Mouse (Mus musculus): ENCODE measurements around the gene Pde4a. TPM values are rescaled to one million over a fixed set of nuclear protein-coding genes. Genes with fewer than 3 reads are reported as not detected.

The Pde4a gene
- polyA plus RNA-seq, 1 experiment, result 9.5 TPM

- TF ChIP-seq POLR2A (IDR thresholded peaks at IDR 0.05; ENCODE audit: insufficient read depth, low read length), result no peak
- TF ChIP-seq EP300 (IDR thresholded peaks at IDR 0.05; ENCODE audit: insufficient read depth, low read depth, low read length), result no peak
- no peak for TF ChIP-seq CTCF (IDR thresholded peaks at IDR 0.05; ENCODE audit: low read depth, low read length)
- Histone ChIP-seq H3K36me3 (ENCODE audit: control insufficient read depth, insufficient read depth, low read length, poor library complexity, severe bottlenecking) (peaks cover 34% of the 10 kb centered on the region), H3K9me3 (replicated peaks; ENCODE audit: control insufficient read depth, insufficient read depth, low read length, poor library complexity, severe bottlenecking) (no peaks in the 10 kb centered on the region), H3K4me1 (ENCODE audit: control insufficient read depth, insufficient read depth, low read length) (peaks cover 1% of the 10 kb centered on the region), H3K27ac (ENCODE audit: insufficient read depth, low read length) (no peak overlapping the region), H3K27me3 (ENCODE audit: control insufficient read depth, insufficient read depth, low read length, poor library complexity, severe bottlenecking) (no peaks in the 10 kb centered on the region), H3K9ac (ENCODE audit: low read depth, poor library complexity, severe bottlenecking) (no peak overlapping the region), H3K4me3 (ENCODE audit: low read depth, low read length) (no peak overlapping the region)
Observed at GRCm38 (mm10) chr9:21144361-21144760, 21.2 kb upstream of the Pde4a start.

- Histone ChIP-seq H3K27me3 (ENCODE audit: control insufficient read depth, insufficient read depth, low read length, poor library complexity, severe bottlenecking) (no peaks in the 10 kb centered on the region), H3K4me3 (ENCODE audit: low read depth, low read length) (no peak overlapping the region), H3K36me3 (ENCODE audit: control insufficient read depth, insufficient read depth, low read length, poor library complexity, severe bottlenecking) (peaks cover 25% of the 10 kb centered on the region), H3K4me1 (ENCODE audit: control insufficient read depth, insufficient read depth, low read length) (peaks cover 1% of the 10 kb centered on the region), H3K9ac (ENCODE audit: low read depth, poor library complexity, severe bottlenecking) (no peak overlapping the region), H3K9me3 (replicated peaks; ENCODE audit: control insufficient read depth, insufficient read depth, low read length, poor library complexity, severe bottlenecking) (no peaks in the 10 kb centered on the region), H3K27ac (ENCODE audit: insufficient read depth, low read length) (no peak overlapping the region)
- TF ChIP-seq EP300 (IDR thresholded peaks at IDR 0.05; ENCODE audit: insufficient read depth, low read depth, low read length), result no peak
- no peak for TF ChIP-seq CTCF (IDR thresholded peaks at IDR 0.05; ENCODE audit: low read depth, low read length)
- TF ChIP-seq POLR2A (IDR thresholded peaks at IDR 0.05; ENCODE audit: insufficient read depth, low read length), result no peak
Observed at GRCm38 (mm10) chr9:21145431-21145830, 20.1 kb upstream of the Pde4a start.

- TF ChIP-seq EP300 (IDR thresholded peaks at IDR 0.05; ENCODE audit: insufficient read depth, low read depth, low read length), result no peak
- TF ChIP-seq POLR2A (IDR thresholded peaks at IDR 0.05; ENCODE audit: insufficient read depth, low read length), result no peak
- TF ChIP-seq CTCF (IDR thresholded peaks at IDR 0.05; ENCODE audit: low read depth, low read length), result no peak
- H3K27ac ChIP-seq (ENCODE audit: insufficient read depth, low read length), result no peak overlapping the region
- peak overlapping the region; percentile 27 for H3K4me3 ChIP-seq (ENCODE audit: low read depth, low read length)
- H3K4me1 ChIP-seq (ENCODE audit: control insufficient read depth, insufficient read depth, low read length), result peaks cover 1% of the 10 kb centered on the region
- no peaks in the 10 kb centered on the region for H3K9me3 ChIP-seq (replicated peaks; ENCODE audit: control insufficient read depth, insufficient read depth, low read length, poor library complexity, severe bottlenecking)
- H3K27me3 ChIP-seq (ENCODE audit: control insufficient read depth, insufficient read depth, low read length, poor library complexity, severe bottlenecking), result no peaks in the 10 kb centered on the region
- H3K9ac ChIP-seq (ENCODE audit: low read depth, poor library complexity, severe bottlenecking), result no peak overlapping the region
- H3K36me3 ChIP-seq (ENCODE audit: control insufficient read depth, insufficient read depth, low read length, poor library complexity, severe bottlenecking), result peaks cover 13% of the 10 kb centered on the region
Observed at GRCm38 (mm10) chr9:21146722-21147121, 18.8 kb upstream of the Pde4a start.

- no peaks in the 10 kb centered on the region for H3K9me3 ChIP-seq (replicated peaks; ENCODE audit: control insufficient read depth, insufficient read depth, low read length, poor library complexity, severe bottlenecking)
- TF ChIP-seq EP300 (IDR thresholded peaks at IDR 0.05; ENCODE audit: insufficient read depth, low read depth, low read length) (no peak), CTCF (IDR thresholded peaks at IDR 0.05; ENCODE audit: low read depth, low read length) (no peak), POLR2A (IDR thresholded peaks at IDR 0.05; ENCODE audit: insufficient read depth, low read length) (no peak)
- peaks cover 10% of the 10 kb centered on the region for H3K36me3 ChIP-seq (ENCODE audit: control insufficient read depth, insufficient read depth, low read length, poor library complexity, severe bottlenecking)
- peak overlapping the region; percentile 88 for H3K9ac ChIP-seq (ENCODE audit: low read depth, poor library complexity, severe bottlenecking)
- peak overlapping the region; percentile 98 for H3K4me3 ChIP-seq (ENCODE audit: low read depth, low read length)
- H3K27me3 ChIP-seq (ENCODE audit: control insufficient read depth, insufficient read depth, low read length, poor library complexity, severe bottlenecking), result no peaks in the 10 kb centered on the region
- no peak overlapping the region for H3K27ac ChIP-seq (ENCODE audit: insufficient read depth, low read length)
- H3K4me1 ChIP-seq (ENCODE audit: control insufficient read depth, insufficient read depth, low read length), result peaks cover 1% of the 10 kb centered on the region
Observed at GRCm38 (mm10) chr9:21148427-21148826, 17.1 kb upstream of the Pde4a start.

GRCm38 (mm10) chr9:21149077-21149653 lies 16.3 kb upstream of the Pde4a start:
- peak overlapping the region; percentile 88 for H3K9ac ChIP-seq (ENCODE audit: low read depth, poor library complexity, severe bottlenecking)
- no peaks in the 10 kb centered on the region for H3K27me3 ChIP-seq (ENCODE audit: control insufficient read depth, insufficient read depth, low read length, poor library complexity, severe bottlenecking)
- no peaks in the 10 kb centered on the region for H3K9me3 ChIP-seq (replicated peaks; ENCODE audit: control insufficient read depth, insufficient read depth, low read length, poor library complexity, severe bottlenecking)
- H3K27ac ChIP-seq (ENCODE audit: insufficient read depth, low read length), result no peak overlapping the region
- H3K4me3 ChIP-seq (ENCODE audit: low read depth, low read length), result peak overlapping the region; percentile 98
- TF ChIP-seq CTCF (IDR thresholded peaks at IDR 0.05; ENCODE audit: low read depth, low read length) (no peak), EP300 (IDR thresholded peaks at IDR 0.05; ENCODE audit: insufficient read depth, low read depth, low read length) (no peak), POLR2A (IDR thresholded peaks at IDR 0.05; ENCODE audit: insufficient read depth, low read length) (no peak)
- peaks cover 9% of the 10 kb centered on the region for H3K36me3 ChIP-seq (ENCODE audit: control insufficient read depth, insufficient read depth, low read length, poor library complexity, severe bottlenecking)
- peaks cover 1% of the 10 kb centered on the region for H3K4me1 ChIP-seq (ENCODE audit: control insufficient read depth, insufficient read depth, low read length)

GRCm38 (mm10) chr9:21149654-21150419 lies 15.7 kb upstream of the Pde4a start, which contains the start of gene Cdc37:
Gene Cdc37 (minus strand): TSS chr9:21149982.
- peak within 1 kb of the TSS; percentile 98 for H3K4me3 ChIP-seq (ENCODE audit: low read depth, low read length)
- TF ChIP-seq EP300 (IDR thresholded peaks at IDR 0.05; ENCODE audit: insufficient read depth, low read depth, low read length), result 0 out of 2 replicates have a peak, but pooled peaks have one; percentile 28
- TF ChIP-seq CTCF (IDR thresholded peaks at IDR 0.05; ENCODE audit: low read depth, low read length), result no peak
- no peaks in the 10 kb centered on the region for H3K27me3 ChIP-seq (ENCODE audit: control insufficient read depth, insufficient read depth, low read length, poor library complexity, severe bottlenecking)
- H3K9me3 ChIP-seq (replicated peaks; ENCODE audit: control insufficient read depth, insufficient read depth, low read length, poor library complexity, severe bottlenecking), result no peaks in the 10 kb centered on the region
- peaks cover 1% of the 10 kb centered on the region for H3K4me1 ChIP-seq (ENCODE audit: control insufficient read depth, insufficient read depth, low read length)
- H3K36me3 ChIP-seq (ENCODE audit: control insufficient read depth, insufficient read depth, low read length, poor library complexity, severe bottlenecking), result peaks cover 3% of the 10 kb centered on the region
- peak within 1 kb of the TSS; percentile 88 for H3K9ac ChIP-seq (ENCODE audit: low read depth, poor library complexity, severe bottlenecking)
- no peak within 1 kb of the TSS for H3K27ac ChIP-seq (ENCODE audit: insufficient read depth, low read length)

Measured in ES-Bruce4 (cell line).